Mouse (Mus musculus) lung, postnatal 0 days (tissue): Measurements from ENCODE around the gene Gm5346. TPM values are rescaled to one million over a fixed set of nuclear protein-coding genes. Genes with fewer than 3 reads are reported as not detected.
"Not testable (repeated sequence)": the region's sequence is repeated elsewhere in the genome, so short reads cannot be mapped to it uniquely, and the experiment has no call there.

Experiments
- ATAC-seq: fragments of 200-750 bp; cut with Nextera tagmentation; 2 replicates; pipeline ENCODE4 v1.8.0; 2017; ENCODE audit warnings: moderate library complexity
- DNase-seq: peaks from one replicate; pipeline ENCODE4 v3.0.0-alpha.2; 2016; ENCODE audit warnings: low spot score
- H3K27ac ChIP-seq: fragments of 300-500 bp; sonication (generic); 2 replicates; pipeline ENCODE4 v1.5.1; 2014; ENCODE audit warnings: antibody characterized with exemption, mild to moderate bottlenecking, low read length, mixed read lengths
- H3K27me3 ChIP-seq: fragments of 300-500 bp; sonication (generic); replicated peaks from 2 replicates; pipeline ENCODE4 v1.6.1; 2014; ENCODE audit warnings: low read length, mixed read lengths; ENCODE audit not compliant: insufficient read depth
- H3K36me3 ChIP-seq: fragments of 300-500 bp; sonication (generic); 2 replicates; pipeline ENCODE4 v1.6.1; 2014; ENCODE audit warnings: low read length, mixed read lengths; ENCODE audit not compliant: insufficient read depth
- H3K4me1 ChIP-seq: fragments of 300-500 bp; sonication (generic); 2 replicates; pipeline ENCODE4 v1.6.1; 2014; ENCODE audit warnings: antibody characterized with exemption, low read depth, low read length, mixed read lengths; ENCODE audit not compliant: insufficient read depth
- H3K4me2 ChIP-seq: fragments of 300-500 bp; sonication (generic); replicated peaks from 2 replicates; pipeline ENCODE4 v1.6.1; 2014; ENCODE audit warnings: low read depth, mild to moderate bottlenecking, low read length, moderate library complexity, mixed read lengths
- H3K4me3 ChIP-seq: fragments of 300-500 bp; sonication (generic); 2 replicates; pipeline ENCODE4 v1.5.1; 2014; ENCODE audit warnings: low read depth, low read length
- H3K9ac ChIP-seq: fragments of 300-500 bp; sonication (generic); replicated peaks from 2 replicates; pipeline ENCODE4 v1.6.1; 2014; ENCODE audit warnings: low read depth, mild to moderate bottlenecking
- H3K9me3 ChIP-seq: fragments of 300-500 bp; sonication (generic); 2 replicates; pipeline ENCODE4 v1.6.1; 2016; ENCODE audit warnings: low read length, mixed read lengths
- CTCF ChIP-seq: IDR thresholded peaks from 2 replicates; pipeline ENCODE4 v1.5.1; 2016; ENCODE audit warnings: antibody characterized with exemption, mild to moderate bottlenecking
- EP300 ChIP-seq: IDR thresholded peaks from 2 replicates; pipeline ENCODE4 v1.6.1; 2016; ENCODE audit warnings: antibody characterized with exemption, mild to moderate bottlenecking, control low read depth
- WGBS: fragments of 180-500 bp; shearing (Covaris S2); extraction: QIAGEN DNeasy Blood & Tissue Kit; methylation state at CpG from one replicate; pipeline ENCODE4 v1.1.7; 2014; 5-methylcytosine and 5-hydroxymethylcytosine counted together
- polyA plus RNA-seq: library from polyadenylated mRNA; unstranded; fragments of >200 nt; fragmentation: Nextera tagmentation; extraction: Ambion mirVana; gene quantifications from 2 replicates; pipeline ENCODE4 v1.2.1, GENCODE M21; 2015

Gene Gm5346
- not detected in 2 replicates for polyA plus RNA-seq

GRCm38 (mm10) chr8:43627176-43627575 lies at the start of gene Gm5346:
Gm5346 (minus strand) TSS chr8:43627276.
- H3K9me3 ChIP-seq: no peaks in the 10 kb centered on the region
- H3K4me2 ChIP-seq: no peak within 1 kb of the TSS
- no peak within 1 kb of the TSS for H3K9ac ChIP-seq
- no peaks in the 10 kb centered on the region for H3K27me3 ChIP-seq
- ATAC-seq (no peak), DNase-seq (no peak)
- 81% methylated on average over 3 of the region's 3 CpGs for WGBS
- no peaks in the 10 kb centered on the region for H3K4me1 ChIP-seq
- no peak for TF ChIP-seq CTCF
- no peak for TF ChIP-seq EP300
- no peak within 1 kb of the TSS for H3K27ac ChIP-seq
- H3K4me3 ChIP-seq: no peak within 1 kb of the TSS
- no peaks in the 10 kb centered on the region for H3K36me3 ChIP-seq

GRCm38 (mm10) chr8:43616046-43616445 lies 11.0 kb downstream of the Gm5346 start:
- Histone ChIP-seq H3K27ac (no peak overlapping the region), H3K9me3 (no peaks in the 10 kb centered on the region), H3K27me3 (no peaks in the 10 kb centered on the region), H3K9ac (no peak overlapping the region), H3K4me1 (no peaks in the 10 kb centered on the region), H3K36me3 (no peaks in the 10 kb centered on the region), H3K4me3 (no peak overlapping the region), H3K4me2 (no peak overlapping the region)
- no peak for TF ChIP-seq CTCF
- no peak for TF ChIP-seq EP300
- DNase-seq (no peak), ATAC-seq (no peak)
- WGBS: 80% methylated on average over 1 of the region's 1 CpGs

- DNase-seq, H3K36me3 ChIP-seq, H3K27me3 ChIP-seq, ATAC-seq, H3K4me3 ChIP-seq, H3K27ac ChIP-seq, H3K4me2 ChIP-seq, H3K9ac ChIP-seq, H3K4me1 ChIP-seq, H3K9me3 ChIP-seq: not testable (repeated sequence)
- WGBS: 78% methylated on average over 13 of the region's 13 CpGs
Observed at GRCm38 (mm10) chr8:43603657-43604056, 23.4 kb downstream of the Gm5346 start.

GRCm38 (mm10) chr8:43603166-43603565 lies 23.9 kb downstream of the Gm5346 start:
- not testable (repeated sequence) for H3K9me3 ChIP-seq, DNase-seq, H3K4me2 ChIP-seq, H3K36me3 ChIP-seq, H3K4me1 ChIP-seq, H3K27me3 ChIP-seq, ATAC-seq, H3K27ac ChIP-seq, H3K9ac ChIP-seq, H3K4me3 ChIP-seq
- WGBS: 92% methylated on average over 15 of the region's 15 CpGs

- H3K27me3 ChIP-seq, ATAC-seq, H3K36me3 ChIP-seq, DNase-seq, H3K9ac ChIP-seq, H3K4me1 ChIP-seq, H3K4me2 ChIP-seq, H3K9me3 ChIP-seq, H3K27ac ChIP-seq, H3K4me3 ChIP-seq: not testable (repeated sequence)
- 94% methylated on average over 2 of the region's 2 CpGs for WGBS
Observed at GRCm38 (mm10) chr8:43576607-43577006, 50.5 kb downstream of the Gm5346 start, which contains the start of gene Adam26a. Adam26a (minus strand) TSS chr8:43576707.

Other genes with a start within 250 kb of the Gm5346 start
- not detected in 2 replicates for gene Adam26b, start 99.2 kb downstream of the Gm5346 start, polyA plus RNA-seq
- not detected in 2 replicates for gene Adam26a, start 50.6 kb downstream of the Gm5346 start, polyA plus RNA-seq
- gene Adam34, start 82.8 kb upstream of the Gm5346 start, polyA plus RNA-seq: not detected in 2 replicates